In genomic region chr17:12206248-12206647, GRCm38 (mm10) we compare ENCODE assay signal across 8 mouse cellular contexts.
DNase-seq lines count a peak whose midpoint lies in the region; ATAC-seq and TF ChIP-seq lines count a peak whose summit lies in the region.

No protein-coding gene starts in this region.

- no peaks in the 10 kb centered on the region for H3K27me3 ChIP-seq in heart, embryonic 15.5 days
- H3K27me3 ChIP-seq in liver, embryonic 16.5 days (ENCODE audit: control insufficient read depth, insufficient read depth, low read depth, low read length) = no peaks in the 10 kb centered on the region

- H3K36me3 ChIP-seq in heart, embryonic 15.5 days = no peaks in the 10 kb centered on the region
- H3K36me3 ChIP-seq in ES-E14 (ENCODE audit: control insufficient read depth, insufficient read depth, low read length, poor library complexity, severe bottlenecking) = no peaks in the 10 kb centered on the region; the same call in 1 of the 2 replicates
- H3K36me3 ChIP-seq in liver, embryonic 16.5 days (ENCODE audit: control insufficient read depth, insufficient read depth) = peaks cover 11% of the 10 kb centered on the region

- no peak overlapping the region for H3K4me2 ChIP-seq in heart, embryonic 15.5 days
- H3K4me2 ChIP-seq in liver, embryonic 16.5 days (ENCODE audit: low read depth, low read length) = peak overlapping the region; percentile 73

- 50% methylated on average over 3 of the region's 3 CpGs for WGBS in heart, embryonic 15.5 days
- 16% methylated on average over 3 of the region's 3 CpGs for WGBS in liver, embryonic 16.5 days (ENCODE audit: insufficient replicate concordance)

- no peak for ATAC-seq in heart, embryonic 15.5 days (replicated peaks; ENCODE audit: insufficient number of reproducible peaks, insufficient read depth, low FRiP score, low read depth)
- ATAC-seq in erythroid progenitor cell, adult 5-6 weeks (replicated peaks; ENCODE audit: low FRiP score, poor library complexity, severe bottlenecking) = peak; percentile 45
- peak; percentile 46 for ATAC-seq in liver, embryonic 16.5 days (ENCODE audit: low read depth)

- in situ Hi-C loops in ES-E14 (cut with MboI; ENCODE audit: low sequenced_read_pairs in 2 of 2, unreplicated experiment in 2 of 2) = loop anchor here (10.0 to 25.0 kb wide), 2 partner anchors 101 to 169 kb away; no protein-coding TSS in a partner anchor

- peaks cover 36% of the 10 kb centered on the region for H3K4me1 ChIP-seq in heart, embryonic 15.5 days (replicated peaks)
- peaks cover 5 to 26% of the 10 kb centered on the region in 2 experiments for H3K4me1 ChIP-seq in ES-E14 (ENCODE audit: control insufficient read depth in 2 of 2, insufficient read depth in 2 of 2, low read length in 2 of 2, poor library complexity in 1 of 2)
- H3K4me1 ChIP-seq in liver, embryonic 16.5 days (ENCODE audit: control insufficient read depth, low read depth, low read length) = peaks cover 95% of the 10 kb centered on the region

- no peaks in the 10 kb centered on the region for H3K9me3 ChIP-seq in heart, embryonic 15.5 days (replicated peaks)
- H3K9me3 ChIP-seq in ES-E14 (ENCODE audit: control insufficient read depth, insufficient read depth, low read depth, low read length) = no peaks in the 10 kb centered on the region
- H3K9me3 ChIP-seq in liver, embryonic 16.5 days (replicated peaks; ENCODE audit: control insufficient read depth, low read length) = no peaks in the 10 kb centered on the region

- H3K27ac ChIP-seq in heart, embryonic 15.5 days = peak overlapping the region; percentile 22
- peak overlapping the region; percentile 75 for H3K27ac ChIP-seq in ES-E14 (ENCODE audit: insufficient read depth, low read depth, low read length, poor library complexity, severe bottlenecking)
- H3K27ac ChIP-seq in liver, embryonic 16.5 days (ENCODE audit: low read length) = peak overlapping the region; percentile 100

- H3K9ac ChIP-seq in heart, embryonic 15.5 days = no peak overlapping the region
- no peak overlapping the region; the same call in 1 of the 2 replicates for H3K9ac ChIP-seq in ES-E14 (ENCODE audit: insufficient read depth, low read depth, low read length, poor library complexity, severe bottlenecking)
- H3K9ac ChIP-seq in liver, embryonic 16.5 days (ENCODE audit: low read depth, low read length) = peak overlapping the region; percentile 79

- intact Hi-C loops in heart, postnatal 14 days (cut with DNase I) = no loop called here

- no peak for DNase-seq in heart, postnatal 14 days
- no peak for DNase-seq in ES-E14 (ENCODE audit: low read depth, low spot score)
- DNase-seq in cerebellum, adult 8-10 months = no peak
- no peak for DNase-seq in frontal cortex, postnatal 14 days (ENCODE audit: low spot score in 2 of 2)
- DNase-seq in gastrocnemius, postnatal 25 days = no peak

- H3K4me3 ChIP-seq in heart, embryonic 15.5 days = no peak overlapping the region
- no peak overlapping the region for H3K4me3 ChIP-seq in ES-E14 (ENCODE audit: insufficient read depth in 1 of 2, low read depth in 1 of 2, low read length in 2 of 2, poor library complexity in 1 of 2, severe bottlenecking in 1 of 2)
- H3K4me3 ChIP-seq in liver, embryonic 16.5 days (ENCODE audit: low read depth, low read length) = peak overlapping the region; percentile 38

TF ChIP-seq in ES-E14, 5 proteins besides CTCF, POLR2A, EP300 and RAD21:
- TF ChIP-seq CHD2 (IDR thresholded peaks at IDR 0.05; ENCODE audit: low read depth, low read length) (no peak), MAFK (IDR thresholded peaks at IDR 0.05; ENCODE audit: insufficient read depth, low read depth, low read length) (no peak), ZC3H11A (IDR thresholded peaks at IDR 0.05; ENCODE audit: borderline replicate concordance, low read depth, low read length) (no peak), HCFC1 (IDR thresholded peaks at IDR 0.05; ENCODE audit: borderline replicate concordance, insufficient read depth, low read length) (no peak), ZNF384 (IDR thresholded peaks at IDR 0.05; ENCODE audit: low read depth, low read length) (no peak)

Comparison
In these comparisons a context has a peak if more than half of its experiments do, and no peak if none do; other contexts are left out.
1. H3K27ac ChIP-seq: peak in every context shown above with its lines; median percentile 100 in liver, embryonic 16.5 days; 75 in ES-E14; 22 in heart, embryonic 15.5 days.